Mouse (Mus musculus): ENCODE results near the gene Ncf2.
A peak's percentile ranks its signal among the peaks of the same experiment; 100 is the strongest.

The Ncf2 gene

GRCm38 (mm10) chr1:152792736-152793494, 7.1 kb upstream of the Ncf2 start:
- Histone ChIP-seq H3K4me3 (replicated peaks; ENCODE audit: low read length) (peak overlapping the region; percentile 30), H3K27me3 (ENCODE audit: insufficient read depth, low read length) (no peaks in the 10 kb centered on the region), H3K36me3 (ENCODE audit: insufficient read depth, low read length) (no peaks in the 10 kb centered on the region), H3K4me1 (replicated peaks; ENCODE audit: low read depth, low read length) (peaks cover 84% of the 10 kb centered on the region), H3K9me3 (ENCODE audit: low read length) (no peaks in the 10 kb centered on the region)
- no peak for TF ChIP-seq POU5F1 (IDR thresholded peaks at IDR 0.05; ENCODE audit: borderline replicate concordance, low read length)
- TF ChIP-seq NANOG (IDR thresholded peaks at IDR 0.05; ENCODE audit: borderline replicate concordance, low read length): no peak
- TF ChIP-seq CTCF (conservative IDR thresholded peaks at IDR 0.05; ENCODE audit: low read length): no peak

- Histone ChIP-seq H3K9me3 (ENCODE audit: low read length) (no peaks in the 10 kb centered on the region), H3K36me3 (ENCODE audit: insufficient read depth, low read length) (no peaks in the 10 kb centered on the region)
Observed at GRCm38 (mm10) chr1:152793495-152794130, 6.4 kb upstream of the Ncf2 start.

GRCm38 (mm10) chr1:152795688-152796255, 4.2 kb upstream of the Ncf2 start:
- Histone ChIP-seq H3K27me3 (ENCODE audit: insufficient read depth, low read length) (no peaks in the 10 kb centered on the region), H3K36me3 (ENCODE audit: insufficient read depth, low read length) (no peaks in the 10 kb centered on the region), H3K4me3 (replicated peaks; ENCODE audit: low read length) (peak overlapping the region; percentile 50), H3K4me1 (replicated peaks; ENCODE audit: low read depth, low read length) (peaks cover 98% of the 10 kb centered on the region), H3K9me3 (ENCODE audit: low read length) (no peaks in the 10 kb centered on the region)
- no peak for TF ChIP-seq POU5F1 (IDR thresholded peaks at IDR 0.05; ENCODE audit: borderline replicate concordance, low read length)
- TF ChIP-seq NANOG (IDR thresholded peaks at IDR 0.05; ENCODE audit: borderline replicate concordance, low read length): no peak
- TF ChIP-seq CTCF (conservative IDR thresholded peaks at IDR 0.05; ENCODE audit: low read length): no peak

More at GRCm38 (mm10) chr1:152793495-152794130, 6.4 kb upstream of the Ncf2 start:
- 0 out of 2 replicates have a peak, but pooled peaks have one; percentile 49 for TF ChIP-seq NANOG (IDR thresholded peaks at IDR 0.05; ENCODE audit: borderline replicate concordance, low read length)
- TF ChIP-seq CTCF (conservative IDR thresholded peaks at IDR 0.05; ENCODE audit: low read length): no peak
- Histone ChIP-seq H3K27me3 (ENCODE audit: insufficient read depth, low read length) (no peaks in the 10 kb centered on the region), H3K4me3 (replicated peaks; ENCODE audit: low read length) (peak overlapping the region; percentile 30), H3K4me1 (replicated peaks; ENCODE audit: low read depth, low read length) (peaks cover 83% of the 10 kb centered on the region)

- Histone ChIP-seq H3K4me3 (replicated peaks; ENCODE audit: low read length) (peak overlapping the region; percentile 57), H3K4me1 (replicated peaks; ENCODE audit: low read depth, low read length) (peaks cover 98% of the 10 kb centered on the region), H3K9me3 (ENCODE audit: low read length) (no peaks in the 10 kb centered on the region), H3K27me3 (ENCODE audit: insufficient read depth, low read length) (no peaks in the 10 kb centered on the region), H3K36me3 (ENCODE audit: insufficient read depth, low read length) (no peaks in the 10 kb centered on the region)
- no peak for TF ChIP-seq NANOG (IDR thresholded peaks at IDR 0.05; ENCODE audit: borderline replicate concordance, low read length)
- no peak for TF ChIP-seq CTCF (conservative IDR thresholded peaks at IDR 0.05; ENCODE audit: low read length)
- no peak for TF ChIP-seq POU5F1 (IDR thresholded peaks at IDR 0.05; ENCODE audit: borderline replicate concordance, low read length)
Observed at GRCm38 (mm10) chr1:152796683-152797263, 3.2 kb upstream of the Ncf2 start.

GRCm38 (mm10) chr1:152798125-152798524, 1.9 kb upstream of the Ncf2 start:
- H3K36me3 ChIP-seq (ENCODE audit: insufficient read depth, low read length): no peaks in the 10 kb centered on the region
- no peak for TF ChIP-seq CTCF (conservative IDR thresholded peaks at IDR 0.05; ENCODE audit: low read length)
- no peak for TF ChIP-seq POU5F1 (IDR thresholded peaks at IDR 0.05; ENCODE audit: borderline replicate concordance, low read length)
- no peak for TF ChIP-seq NANOG (IDR thresholded peaks at IDR 0.05; ENCODE audit: borderline replicate concordance, low read length)
- H3K4me3 ChIP-seq (replicated peaks; ENCODE audit: low read length): no peak overlapping the region
- no peaks in the 10 kb centered on the region for H3K9me3 ChIP-seq (ENCODE audit: low read length)
- H3K27me3 ChIP-seq (ENCODE audit: insufficient read depth, low read length): no peaks in the 10 kb centered on the region
- peaks cover 87% of the 10 kb centered on the region for H3K4me1 ChIP-seq (replicated peaks; ENCODE audit: low read depth, low read length)

GRCm38 (mm10) chr1:152800633-152801176, 711 bp downstream of the Ncf2 start:
- Histone ChIP-seq H3K4me3 (replicated peaks; ENCODE audit: low read length) (no peak overlapping the region), H3K4me1 (replicated peaks; ENCODE audit: low read depth, low read length) (peaks cover 75% of the 10 kb centered on the region), H3K27me3 (ENCODE audit: insufficient read depth, low read length) (no peaks in the 10 kb centered on the region), H3K36me3 (ENCODE audit: insufficient read depth, low read length) (no peaks in the 10 kb centered on the region), H3K9me3 (ENCODE audit: low read length) (no peaks in the 10 kb centered on the region)
- TF ChIP-seq POU5F1 (IDR thresholded peaks at IDR 0.05; ENCODE audit: borderline replicate concordance, low read length): no peak
- no peak for TF ChIP-seq NANOG (IDR thresholded peaks at IDR 0.05; ENCODE audit: borderline replicate concordance, low read length)
- no peak for TF ChIP-seq CTCF (conservative IDR thresholded peaks at IDR 0.05; ENCODE audit: low read length)

- TF ChIP-seq NANOG (IDR thresholded peaks at IDR 0.05; ENCODE audit: borderline replicate concordance, low read length) (no peak), POU5F1 (IDR thresholded peaks at IDR 0.05; ENCODE audit: borderline replicate concordance, low read length) (no peak), CTCF (conservative IDR thresholded peaks at IDR 0.05; ENCODE audit: low read length) (no peak)
- H3K36me3 ChIP-seq (ENCODE audit: insufficient read depth, low read length): no peaks in the 10 kb centered on the region
- H3K9me3 ChIP-seq (ENCODE audit: low read length): no peaks in the 10 kb centered on the region
- no peak overlapping the region for H3K4me3 ChIP-seq (replicated peaks; ENCODE audit: low read length)
- peaks cover 63% of the 10 kb centered on the region for H3K4me1 ChIP-seq (replicated peaks; ENCODE audit: low read depth, low read length)
- no peaks in the 10 kb centered on the region for H3K27me3 ChIP-seq (ENCODE audit: insufficient read depth, low read length)
Observed at GRCm38 (mm10) chr1:152804907-152805306, 4.9 kb downstream of the Ncf2 start.

Measured in E14TG2a.4 (cell line).